Mouse (Mus musculus) lung, postnatal 36 days (tissue): ENCODE measurements around the gene Gm10666.
"Not testable (repeated sequence)": the region's sequence is repeated elsewhere in the genome, so short reads cannot be mapped to it uniquely, and the experiment has no call there.

Experiments used
- DNase-seq: peaks from one replicate; pipeline ENCODE4 v3.0.0; 2022; ENCODE audit warnings: mixed read lengths

The Gm10666 gene

DNA sequence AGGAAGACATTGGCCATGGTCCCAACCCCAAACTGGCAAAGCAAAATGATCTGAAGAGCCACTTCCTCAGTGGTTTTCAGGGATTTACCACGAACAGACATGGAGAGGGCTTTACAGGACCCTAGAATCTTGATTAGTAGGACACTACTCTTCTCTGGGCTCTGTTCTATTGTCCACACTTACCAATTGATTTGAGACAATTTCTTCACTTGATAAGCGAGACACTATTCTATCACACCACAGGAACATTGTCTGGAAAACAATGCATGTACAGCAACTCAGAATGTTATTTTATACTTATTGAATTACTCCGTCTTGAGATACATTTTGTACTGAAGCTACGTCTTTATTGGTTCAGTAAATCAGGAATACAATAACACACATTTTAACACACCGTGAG, at the start of gene Gm10666:
Gene Gm10666, minus strand, starts transcription at position 101 of the 400 bp plus-strand sequence.
- not testable (repeated sequence) for DNase-seq

GRCm38 (mm10) chr7:22163935-22164334, 29.4 kb upstream of the Gm10666 start, which contains the start of gene Vmn1r142:
Gene Vmn1r142, minus strand, starts transcription at chr7:22164035.
- DNase-seq, result not testable (repeated sequence)

DNA sequence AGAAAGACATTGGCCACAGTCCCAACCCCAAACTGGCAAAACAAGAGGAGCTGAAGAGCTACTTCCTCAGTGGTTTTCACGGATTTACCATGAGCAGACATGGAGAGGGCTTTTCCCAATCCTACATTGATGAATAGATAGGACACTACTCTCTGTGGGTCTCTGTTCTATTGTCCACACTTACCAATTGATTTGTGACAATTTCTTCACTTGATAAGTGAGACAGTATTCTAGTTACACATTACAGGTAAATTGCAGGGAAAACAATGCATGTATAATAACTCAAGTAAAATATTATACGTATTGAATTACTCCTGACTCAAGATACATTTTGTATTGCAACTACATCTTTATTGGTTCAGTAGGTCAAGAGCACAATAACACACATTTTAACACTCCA, 16.4 kb downstream of the Gm10666 start, which contains the start of gene Gm16451:
Gene Gm16451, minus strand, starts transcription at position 101 of the 400 bp plus-strand sequence.
- DNase-seq, result not testable (repeated sequence)
